Mouse (Mus musculus): Measurements from ENCODE around the gene Tex26. TPM values are rescaled to one million over a fixed set of nuclear protein-coding genes. Genes with fewer than 3 reads are reported as not detected.

The Tex26 gene
- polyA plus RNA-seq, 1 experiment from 2014 or later = 0.59 TPM

DNA sequence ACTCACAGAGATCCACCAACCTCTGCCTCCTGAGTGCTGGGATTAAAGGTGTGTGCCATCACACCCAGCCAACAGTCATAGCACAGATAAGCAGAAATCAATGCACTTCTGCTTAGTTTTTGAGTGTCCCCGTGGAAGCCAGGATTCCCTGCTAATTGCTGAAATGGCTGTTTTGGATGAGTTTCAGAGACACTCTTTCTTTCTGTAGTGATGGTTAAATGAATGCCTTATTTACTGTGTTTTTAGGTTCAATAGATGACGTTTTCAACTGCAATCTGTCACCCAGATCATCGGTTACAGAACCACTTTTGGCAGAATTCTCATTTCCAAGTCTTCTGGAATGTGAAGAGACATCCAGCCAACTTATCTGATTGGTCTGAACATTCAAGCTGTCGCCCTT lies 9.9 kb upstream of the Tex26 start:
- ATAC-seq (ENCODE audit: low FRiP score, low TSS enrichment) = no peak
- Histone ChIP-seq H3K4me2 (replicated peaks; ENCODE audit: low read depth, low read length) (no peak overlapping the region), H3K9me3 (ENCODE audit: low read length) (no peaks in the 10 kb centered on the region), H3K27ac (ENCODE audit: low read length) (no peak overlapping the region), H3K27me3 (ENCODE audit: insufficient read depth, low read length) (no peaks in the 10 kb centered on the region), H3K4me3 (ENCODE audit: low read length) (no peak overlapping the region), H3K36me3 (ENCODE audit: insufficient read depth, low read length) (no peaks in the 10 kb centered on the region), H3K9ac (replicated peaks; ENCODE audit: low read length) (no peak overlapping the region), H3K4me1 (ENCODE audit: insufficient read depth, low read length) (peaks cover 13% of the 10 kb centered on the region; the same call in 1 of the 2 replicates)
- 84% methylated on average over 4 of the region's 4 CpGs for whole genome bisulfite sequencing

DNA sequence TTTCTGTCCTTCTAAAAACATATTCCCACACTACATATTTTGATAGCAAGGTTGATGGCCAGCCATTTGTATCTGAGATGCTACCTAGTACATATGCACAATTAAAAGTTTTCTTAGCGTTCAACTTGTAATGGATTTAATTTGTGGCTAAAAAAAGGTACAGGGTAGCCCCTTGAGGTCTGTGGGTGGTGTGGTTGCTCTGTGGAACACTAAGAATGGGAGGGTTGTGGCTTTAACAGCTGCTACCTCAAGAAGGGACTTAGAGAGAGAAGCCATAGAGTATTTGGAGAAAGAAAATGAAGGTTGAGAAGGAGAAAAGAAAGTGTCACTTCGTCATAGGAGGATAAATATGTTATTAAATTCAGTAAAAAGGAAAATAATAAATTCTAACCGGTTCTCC lies 8.5 kb upstream of the Tex26 start:
- Histone ChIP-seq H3K27ac (ENCODE audit: low read length) (no peak overlapping the region), H3K4me3 (ENCODE audit: low read length) (no peak overlapping the region), H3K4me1 (ENCODE audit: insufficient read depth, low read length) (peaks cover 13% of the 10 kb centered on the region; the same call in 1 of the 2 replicates), H3K27me3 (ENCODE audit: insufficient read depth, low read length) (no peaks in the 10 kb centered on the region), H3K9ac (replicated peaks; ENCODE audit: low read length) (no peak overlapping the region), H3K9me3 (ENCODE audit: low read length) (no peaks in the 10 kb centered on the region), H3K4me2 (replicated peaks; ENCODE audit: low read depth, low read length) (no peak overlapping the region), H3K36me3 (ENCODE audit: insufficient read depth, low read length) (no peaks in the 10 kb centered on the region)
- WGBS = 89% methylated on average over 3 of the region's 3 CpGs
- ATAC-seq (ENCODE audit: low FRiP score, low TSS enrichment) = no peak

DNA sequence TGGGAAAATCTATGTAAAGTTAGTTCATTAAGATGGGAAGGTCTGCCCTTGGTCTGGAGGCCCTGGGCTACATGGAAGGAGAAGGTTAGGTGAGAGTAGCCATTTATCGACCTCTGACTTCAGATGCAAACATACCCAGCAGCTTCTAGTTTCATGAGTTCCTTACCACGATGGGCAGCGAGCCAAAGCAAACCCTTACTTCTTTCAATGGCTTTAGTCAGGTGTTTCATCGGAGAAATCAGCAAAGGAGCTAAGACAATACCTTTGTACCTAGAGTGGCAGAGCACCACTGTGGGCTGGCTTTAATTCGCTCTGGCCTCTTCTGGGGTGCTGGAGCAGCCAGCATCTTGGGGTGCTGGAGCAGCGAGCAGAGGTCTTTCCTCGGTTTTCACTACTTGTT lies 5.8 kb upstream of the Tex26 start:
- Histone ChIP-seq H3K4me2 (replicated peaks; ENCODE audit: low read depth, low read length) (no peak overlapping the region), H3K27ac (ENCODE audit: low read length) (0 out of 2 replicates have a peak overlapping the region, but pooled peaks have one; percentile 43)

DNA sequence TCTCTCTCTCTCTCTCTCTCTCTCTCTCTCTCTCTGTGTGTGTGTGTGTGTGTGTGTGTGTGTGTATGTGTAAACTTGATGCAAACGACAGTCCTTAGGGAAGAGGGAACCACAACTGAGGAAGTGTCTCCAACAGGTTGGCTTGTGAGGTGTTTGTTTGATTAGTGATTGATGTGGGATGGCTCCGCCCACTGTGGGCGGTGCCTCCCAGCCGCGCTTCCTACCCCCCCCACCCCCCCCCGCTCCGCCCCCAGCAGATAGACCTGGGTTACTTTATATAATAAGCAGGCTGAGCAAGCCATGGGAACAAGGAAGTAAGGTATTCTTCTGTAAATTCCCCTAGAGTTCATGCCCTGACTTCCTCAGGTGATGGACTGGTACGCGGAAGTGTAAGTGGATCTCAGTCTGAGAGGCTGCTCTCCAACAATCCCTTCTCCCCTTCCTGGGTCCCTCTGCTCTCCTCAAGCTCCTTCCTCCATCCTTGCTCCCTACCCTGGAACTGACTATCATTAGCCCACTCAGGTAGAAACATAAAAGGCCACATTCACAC lies 5.2 kb upstream of the Tex26 start:
- no peak overlapping the region for H3K4me2 ChIP-seq (replicated peaks; ENCODE audit: low read depth, low read length)
- 23% methylated on average over 9 of the region's 9 CpGs for WGBS
- H3K9me3 ChIP-seq (ENCODE audit: low read length) = no peaks in the 10 kb centered on the region
- H3K27ac ChIP-seq (ENCODE audit: low read length) = no peak overlapping the region
- H3K4me1 ChIP-seq (ENCODE audit: insufficient read depth, low read length) = peaks cover 2% of the 10 kb centered on the region; the same call in 1 of the 2 replicates
- H3K36me3 ChIP-seq (ENCODE audit: insufficient read depth, low read length) = no peaks in the 10 kb centered on the region
- ATAC-seq (ENCODE audit: low FRiP score, low TSS enrichment) = no peak
- no peak overlapping the region for H3K9ac ChIP-seq (replicated peaks; ENCODE audit: low read length)
- no peaks in the 10 kb centered on the region for H3K27me3 ChIP-seq (ENCODE audit: insufficient read depth, low read length)
- H3K4me3 ChIP-seq (ENCODE audit: low read length) = no peak overlapping the region

More for the DNA sequence above, 5.8 kb upstream of the Tex26 start:
- no peaks in the 10 kb centered on the region for H3K9me3 ChIP-seq (ENCODE audit: low read length)
- WGBS = 60% methylated on average over 7 of the region's 7 CpGs
- peaks cover 6% of the 10 kb centered on the region; the same call in 1 of the 2 replicates for H3K4me1 ChIP-seq (ENCODE audit: insufficient read depth, low read length)
- no peaks in the 10 kb centered on the region for H3K36me3 ChIP-seq (ENCODE audit: insufficient read depth, low read length)
- H3K9ac ChIP-seq (replicated peaks; ENCODE audit: low read length) = no peak overlapping the region
- no peaks in the 10 kb centered on the region for H3K27me3 ChIP-seq (ENCODE audit: insufficient read depth, low read length)
- no peak for ATAC-seq (ENCODE audit: low FRiP score, low TSS enrichment)
- no peak overlapping the region for H3K4me3 ChIP-seq (ENCODE audit: low read length)

DNA sequence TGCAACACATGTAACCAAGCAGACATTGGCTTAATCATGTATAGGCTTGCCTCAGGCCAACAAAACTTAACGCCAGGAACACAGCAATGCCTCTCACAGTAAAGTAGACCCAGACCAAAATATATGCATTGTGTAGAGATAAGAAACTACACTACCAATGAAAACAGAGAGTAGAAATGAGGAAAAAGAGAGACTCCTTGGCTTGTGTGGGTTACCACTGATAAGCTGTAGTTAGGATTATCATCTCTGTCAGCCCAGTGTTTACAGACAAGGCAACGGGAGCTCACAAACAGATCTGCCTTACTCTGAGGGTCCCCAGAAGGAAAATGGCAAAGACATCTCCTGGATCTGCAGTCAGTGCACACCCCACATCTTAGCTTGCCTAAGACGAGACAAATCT lies 2.9 kb upstream of the Tex26 start:
- no peak overlapping the region for H3K9ac ChIP-seq (replicated peaks; ENCODE audit: low read length)
- peaks cover 14% of the 10 kb centered on the region for H3K4me1 ChIP-seq (ENCODE audit: insufficient read depth, low read length)
- no peaks in the 10 kb centered on the region for H3K36me3 ChIP-seq (ENCODE audit: insufficient read depth, low read length)
- H3K27me3 ChIP-seq (ENCODE audit: insufficient read depth, low read length) = 0 out of 2 replicates have a peak, but pooled peaks cover 2% of the 10 kb centered on the region
- H3K4me3 ChIP-seq (ENCODE audit: low read length) = no peak overlapping the region
- H3K4me2 ChIP-seq (replicated peaks; ENCODE audit: low read depth, low read length) = no peak overlapping the region
- H3K9me3 ChIP-seq (ENCODE audit: low read length) = no peaks in the 10 kb centered on the region
- WGBS = 82% methylated on average over 3 of the region's 3 CpGs
- H3K27ac ChIP-seq (ENCODE audit: low read length) = no peak overlapping the region
- no peak for ATAC-seq (ENCODE audit: low FRiP score, low TSS enrichment)

DNA sequence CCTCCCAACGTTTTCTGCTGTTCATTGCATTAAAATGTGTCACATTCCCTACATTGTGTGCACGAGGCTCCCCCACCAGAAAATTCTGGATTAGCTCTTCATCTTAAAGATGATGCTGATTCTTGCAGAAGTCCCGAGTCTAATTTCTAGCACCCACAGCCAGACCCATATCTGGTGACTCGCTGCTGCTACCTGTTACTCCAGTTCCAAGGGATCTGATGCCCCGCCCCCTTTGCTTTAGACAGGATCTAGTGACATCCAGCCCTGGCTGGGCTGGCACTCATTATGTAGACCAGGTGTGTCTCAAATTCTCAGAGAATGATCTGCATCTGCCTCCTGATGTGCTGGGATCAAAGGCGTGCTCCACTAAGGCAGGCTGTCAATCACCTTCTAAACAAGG lies 2.3 kb upstream of the Tex26 start:
- H3K4me1 ChIP-seq (ENCODE audit: insufficient read depth, low read length) = peaks cover 14% of the 10 kb centered on the region

DNA sequence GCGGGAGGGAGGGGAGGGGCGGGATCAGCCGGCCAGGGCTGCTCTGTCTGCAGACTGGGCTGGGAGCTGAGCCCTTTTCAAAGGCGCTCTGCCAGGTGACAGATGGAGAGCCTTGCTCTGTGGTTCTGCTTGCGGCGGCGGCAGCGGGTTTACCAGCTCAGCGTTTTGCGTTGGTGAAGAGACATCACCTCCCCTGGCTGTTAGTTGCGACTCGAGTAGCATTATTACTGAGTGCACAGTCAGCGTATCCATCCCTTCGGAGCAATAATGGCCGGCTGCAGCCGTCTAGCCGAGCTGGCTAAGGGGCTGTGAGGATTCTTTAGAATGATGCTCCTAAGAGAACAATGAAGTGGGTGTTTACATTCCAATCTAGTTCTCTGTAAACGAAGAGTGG lies 717 bp downstream of the Tex26 start:
- Histone ChIP-seq H3K4me3 (ENCODE audit: low read length) (peak overlapping the region; percentile 54), H3K4me2 (replicated peaks; ENCODE audit: low read depth, low read length) (peak overlapping the region; percentile 90), H3K27me3 (ENCODE audit: insufficient read depth, low read length) (0 out of 2 replicates have a peak, but pooled peaks cover 2% of the 10 kb centered on the region), H3K4me1 (ENCODE audit: insufficient read depth, low read length) (peaks cover 14% of the 10 kb centered on the region), H3K9me3 (ENCODE audit: low read length) (no peaks in the 10 kb centered on the region), H3K36me3 (ENCODE audit: insufficient read depth, low read length) (no peaks in the 10 kb centered on the region), H3K27ac (ENCODE audit: low read length) (peak overlapping the region; percentile 55; the same call in 1 of the 2 replicates), H3K9ac (replicated peaks; ENCODE audit: low read length) (peak overlapping the region; percentile 58)
- peak; percentile 82 for ATAC-seq (ENCODE audit: low FRiP score, low TSS enrichment)
- WGBS = under 1% methylated on average over 18 of the region's 18 CpGs

More for the DNA sequence above, 2.3 kb upstream of the Tex26 start:
- 74% methylated on average over 6 of the region's 6 CpGs for WGBS
- Histone ChIP-seq H3K4me2 (replicated peaks; ENCODE audit: low read depth, low read length) (no peak overlapping the region), H3K9ac (replicated peaks; ENCODE audit: low read length) (no peak overlapping the region), H3K36me3 (ENCODE audit: insufficient read depth, low read length) (no peaks in the 10 kb centered on the region), H3K9me3 (ENCODE audit: low read length) (no peaks in the 10 kb centered on the region), H3K4me3 (ENCODE audit: low read length) (no peak overlapping the region), H3K27ac (ENCODE audit: low read length) (no peak overlapping the region), H3K27me3 (ENCODE audit: insufficient read depth, low read length) (0 out of 2 replicates have a peak, but pooled peaks cover 2% of the 10 kb centered on the region)
- no peak for ATAC-seq (ENCODE audit: low FRiP score, low TSS enrichment)

DNA sequence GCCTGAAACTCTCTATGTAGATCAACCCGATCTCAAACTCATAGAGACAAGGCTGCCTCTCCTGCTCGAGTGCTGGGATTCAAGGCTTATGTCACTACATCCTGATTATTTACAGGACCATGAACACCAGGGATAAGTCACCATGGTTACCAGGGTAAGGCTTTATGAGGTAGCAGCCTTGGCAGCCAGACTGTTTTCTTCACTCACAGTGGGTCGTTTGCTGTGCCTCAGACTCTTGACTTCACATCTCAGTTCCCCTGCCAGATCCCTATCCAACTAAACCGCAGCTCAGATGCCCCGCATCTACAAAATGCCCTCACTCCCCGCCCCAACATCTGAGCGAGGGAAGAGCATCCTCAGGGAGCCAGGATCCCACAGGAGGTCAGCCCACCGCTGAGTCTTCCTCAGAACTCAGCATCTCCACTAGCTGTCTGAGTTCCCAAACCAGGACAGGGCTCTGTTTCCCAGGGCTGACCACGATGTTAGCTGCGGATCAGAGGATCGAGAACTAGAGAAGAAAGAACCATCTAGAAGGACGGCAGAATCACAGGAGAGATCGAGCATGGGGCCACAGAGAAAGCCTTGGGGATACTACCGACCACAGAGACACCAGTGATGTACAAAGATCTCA lies 2.3 kb downstream of the Tex26 start:
- Histone ChIP-seq H3K9me3 (ENCODE audit: low read length) (no peaks in the 10 kb centered on the region), H3K36me3 (ENCODE audit: insufficient read depth, low read length) (no peaks in the 10 kb centered on the region), H3K27ac (ENCODE audit: low read length) (no peak overlapping the region), H3K27me3 (ENCODE audit: insufficient read depth, low read length) (0 out of 2 replicates have a peak, but pooled peaks cover 2% of the 10 kb centered on the region), H3K4me2 (replicated peaks; ENCODE audit: low read depth, low read length) (no peak overlapping the region), H3K4me1 (ENCODE audit: insufficient read depth, low read length) (peaks cover 14% of the 10 kb centered on the region), H3K4me3 (ENCODE audit: low read length) (no peak overlapping the region), H3K9ac (replicated peaks; ENCODE audit: low read length) (no peak overlapping the region)
- WGBS = 72% methylated on average over 14 of the region's 14 CpGs
- ATAC-seq (ENCODE audit: low FRiP score, low TSS enrichment) = no peak

DNA sequence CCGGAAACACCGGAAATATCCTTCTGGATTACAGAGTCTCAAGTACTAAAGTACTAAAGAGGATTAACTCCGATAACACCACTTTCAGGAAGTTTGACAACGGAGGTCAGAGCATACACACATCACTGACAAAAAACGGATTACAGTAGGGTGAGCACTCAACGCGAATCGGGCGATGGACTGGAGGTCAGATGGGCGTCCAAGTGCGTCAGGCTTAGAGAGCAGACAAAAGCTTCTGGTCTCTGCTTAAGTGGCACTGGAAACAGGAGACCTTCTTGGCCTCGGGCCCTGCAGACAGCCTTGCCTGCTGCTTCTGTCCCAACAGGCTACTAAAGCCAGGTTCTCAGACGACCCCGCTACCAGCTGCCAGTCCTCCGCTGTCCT lies 2.8 kb downstream of the Tex26 start:
- no peak overlapping the region for H3K27ac ChIP-seq (ENCODE audit: low read length)
- no peak overlapping the region for H3K9ac ChIP-seq (replicated peaks; ENCODE audit: low read length)
- H3K4me2 ChIP-seq (replicated peaks; ENCODE audit: low read depth, low read length) = no peak overlapping the region
- H3K9me3 ChIP-seq (ENCODE audit: low read length) = no peaks in the 10 kb centered on the region
- no peak for ATAC-seq (ENCODE audit: low FRiP score, low TSS enrichment)
- H3K4me3 ChIP-seq (ENCODE audit: low read length) = no peak overlapping the region
- peaks cover 14% of the 10 kb centered on the region for H3K4me1 ChIP-seq (ENCODE audit: insufficient read depth, low read length)
- 0 out of 2 replicates have a peak, but pooled peaks cover 2% of the 10 kb centered on the region for H3K27me3 ChIP-seq (ENCODE audit: insufficient read depth, low read length)
- H3K36me3 ChIP-seq (ENCODE audit: insufficient read depth, low read length) = no peaks in the 10 kb centered on the region
- 66% methylated on average over 15 of the region's 15 CpGs for WGBS

DNA sequence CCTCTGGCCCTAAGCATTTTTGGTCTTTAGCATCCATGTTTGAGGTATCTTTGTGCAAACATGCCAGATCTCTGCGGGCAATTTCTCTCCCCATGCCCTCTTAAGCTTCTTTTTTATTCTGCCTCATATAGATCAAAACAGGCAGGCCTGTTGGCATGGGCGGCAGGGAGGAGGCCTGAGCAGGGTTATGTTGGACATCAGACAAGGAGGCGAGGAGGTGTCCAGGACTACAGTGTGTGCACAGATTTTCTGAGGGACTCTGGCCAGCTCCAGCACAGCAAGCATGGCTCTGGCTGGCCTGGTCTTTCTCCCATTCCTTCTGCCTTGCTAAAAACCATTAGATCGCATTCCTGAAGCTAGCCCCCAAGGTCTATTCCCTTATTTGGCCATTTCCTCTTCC lies 5.0 kb downstream of the Tex26 start:
- Histone ChIP-seq H3K4me2 (replicated peaks; ENCODE audit: low read depth, low read length) (no peak overlapping the region), H3K36me3 (ENCODE audit: insufficient read depth, low read length) (no peaks in the 10 kb centered on the region), H3K4me3 (ENCODE audit: low read length) (no peak overlapping the region), H3K27me3 (ENCODE audit: insufficient read depth, low read length) (0 out of 2 replicates have a peak, but pooled peaks cover 2% of the 10 kb centered on the region), H3K9me3 (ENCODE audit: low read length) (no peaks in the 10 kb centered on the region), H3K27ac (ENCODE audit: low read length) (no peak overlapping the region), H3K4me1 (ENCODE audit: insufficient read depth, low read length) (peaks cover 10% of the 10 kb centered on the region), H3K9ac (replicated peaks; ENCODE audit: low read length) (no peak overlapping the region)
- WGBS = 72% methylated on average over 4 of the region's 4 CpGs
- ATAC-seq (ENCODE audit: low FRiP score, low TSS enrichment) = no peak

All from kidney, embryonic 16.5 days (tissue).